Mouse (Mus musculus) bone marrow macrophage, adult 2 months (primary cell): ENCODE data around the gene Gm20388. TPM values are rescaled to one million over a fixed set of nuclear protein-coding genes. Genes with fewer than 3 reads are reported as not detected.

Source experiments
- H3K27ac ChIP-seq: 2 replicates; pipeline ENCODE4 v1.5.1; 2012; ENCODE audit warnings: low read depth, low read length; ENCODE audit not compliant: insufficient read depth
- H3K4me1 ChIP-seq: 2 replicates; pipeline ENCODE4 v1.6.1; 2012; ENCODE audit warnings: low read length; ENCODE audit not compliant: control insufficient read depth, insufficient read depth
- H3K4me3 ChIP-seq: 2 replicates; pipeline ENCODE4 v1.5.1; 2012; ENCODE audit warnings: mild to moderate bottlenecking, low read length, moderate library complexity; ENCODE audit not compliant: insufficient read depth
- CTCF ChIP-seq: IDR thresholded peaks from 2 replicates; pipeline ENCODE4 v1.5.1; 2012; ENCODE audit warnings: low read depth, mild to moderate bottlenecking, low read length, moderate library complexity
- POLR2A ChIP-seq: IDR thresholded peaks from 2 replicates; pipeline ENCODE4 v1.6.1; 2012; ENCODE audit warnings: mild to moderate bottlenecking, low read depth, low read length, borderline replicate concordance
- polyA plus RNA-seq: library from polyadenylated mRNA; stranded (reverse); fragments of >200 nt; gene quantifications from 2 replicates; pipeline ENCODE4 v1.2.4, GENCODE M21; 2012; ENCODE audit not compliant: missing spikeins, insufficient read depth, insufficient read length

Gm20388 gene
- polyA plus RNA-seq, 1 experiment = 32.7 TPM

DNA sequence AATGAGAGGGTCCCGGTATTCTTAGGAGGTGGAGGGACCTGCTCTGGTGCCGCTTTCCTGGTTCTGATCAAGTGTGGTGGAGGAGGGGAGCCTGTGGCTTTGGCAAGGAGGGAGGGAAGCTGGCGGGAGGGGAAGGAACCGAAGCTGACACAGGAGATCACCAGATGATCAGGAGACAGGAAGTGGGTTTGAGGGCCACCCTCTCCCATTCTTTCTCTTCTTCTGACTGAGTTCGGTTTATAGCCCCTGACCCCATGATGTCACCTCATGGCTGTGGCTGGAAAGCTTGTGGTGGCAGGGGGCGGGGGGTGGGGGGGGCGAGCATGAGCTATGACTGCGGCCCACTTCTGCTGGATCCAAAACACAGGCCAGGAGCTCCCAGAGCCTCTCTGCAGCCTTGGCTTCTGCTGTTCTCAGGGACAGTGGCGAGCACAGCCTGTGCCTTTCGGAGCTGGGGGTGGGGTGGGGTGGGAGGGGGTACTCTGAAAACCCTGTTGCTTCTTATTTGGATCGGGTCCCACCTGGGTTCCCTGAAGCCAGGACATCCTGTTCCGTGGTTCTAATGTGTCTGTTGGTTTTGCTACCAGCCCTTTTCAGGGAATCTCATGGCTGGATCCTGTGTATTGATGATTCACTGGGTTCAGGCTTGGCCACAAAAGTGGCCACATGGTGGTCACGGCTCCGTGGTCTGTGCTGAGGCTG is 2201.8 kb downstream of the Gm20388 start:
- Histone ChIP-seq H3K4me3 (peak overlapping the region; percentile 21), H3K27ac (peak overlapping the region; percentile 96)

GRCm38 (mm10) chr8:122114890-122115289 is 2204.2 kb downstream of the Gm20388 start:
- Histone ChIP-seq H3K27ac (no peak overlapping the region), H3K4me3 (no peak overlapping the region), H3K4me1 (peaks cover 39% of the 10 kb centered on the region)
- no peak for TF ChIP-seq CTCF
- no peak for TF ChIP-seq POLR2A

More for the DNA sequence above, 2201.8 kb downstream of the Gm20388 start:
- no peak for TF ChIP-seq POLR2A
- TF ChIP-seq CTCF = no peak
- peaks cover 35% of the 10 kb centered on the region for H3K4me1 ChIP-seq

DNA sequence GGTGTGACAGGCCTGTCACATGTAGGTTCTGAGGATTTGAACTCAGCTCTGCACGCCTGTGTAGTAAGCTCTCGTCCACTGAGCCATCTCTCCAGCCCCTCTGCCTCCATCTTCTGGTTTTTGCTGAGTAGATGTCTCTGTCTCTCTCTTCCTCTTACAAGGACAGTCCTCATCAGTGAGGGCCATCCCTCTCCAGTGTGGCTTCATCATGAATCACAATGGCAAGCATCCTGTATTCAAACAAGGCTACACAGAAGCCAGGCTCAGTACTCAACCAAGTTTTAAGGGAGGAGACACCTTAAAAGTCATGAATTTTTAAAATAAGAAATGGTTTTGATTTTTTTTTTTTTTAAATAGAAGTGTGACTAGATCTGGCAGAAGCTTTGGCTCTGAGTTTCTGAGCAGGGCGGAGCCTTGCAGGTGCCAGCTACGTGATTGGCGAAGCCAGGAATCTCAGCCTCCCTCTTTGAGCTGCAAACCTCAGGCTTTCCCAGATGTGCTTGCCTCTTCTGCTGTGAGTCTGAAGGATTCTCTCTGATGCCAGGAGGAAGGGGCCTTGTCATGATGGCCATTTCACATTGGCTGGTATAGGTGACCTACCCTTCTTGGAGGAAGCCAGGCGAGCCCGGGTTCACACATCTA is 2206.2 kb downstream of the Gm20388 start:
- Histone ChIP-seq H3K27ac (no peak overlapping the region), H3K4me3 (no peak overlapping the region), H3K4me1 (peaks cover 30% of the 10 kb centered on the region)
- TF ChIP-seq CTCF = no peak
- TF ChIP-seq POLR2A = no peak

DNA sequence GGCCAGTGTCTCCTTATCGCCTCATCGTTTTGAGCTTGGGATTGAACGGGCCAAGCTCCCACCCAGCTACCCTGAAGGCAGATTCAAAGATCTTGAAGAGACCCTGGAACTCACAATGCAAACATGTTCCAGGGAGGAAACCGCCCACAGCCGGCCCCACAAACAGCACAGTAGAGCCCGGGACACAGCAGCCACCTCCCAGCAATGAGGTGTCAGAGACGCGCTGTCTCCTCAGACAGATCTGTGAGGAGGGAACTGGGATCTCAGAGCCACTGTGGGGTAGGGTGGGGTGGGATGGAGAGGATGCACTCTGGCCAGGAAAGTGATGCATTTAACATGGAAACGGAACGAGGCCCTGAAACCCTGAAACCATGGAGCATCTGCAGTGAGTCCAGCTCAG is 2207.5 kb downstream of the Gm20388 start:
- Histone ChIP-seq H3K27ac (no peak overlapping the region), H3K4me1 (peaks cover 29% of the 10 kb centered on the region), H3K4me3 (no peak overlapping the region)
- TF ChIP-seq POLR2A (no peak), CTCF (no peak)

- peaks cover 28% of the 10 kb centered on the region for H3K4me1 ChIP-seq
- no peak overlapping the region for H3K27ac ChIP-seq
- no peak overlapping the region for H3K4me3 ChIP-seq
- no peak for TF ChIP-seq CTCF
- TF ChIP-seq POLR2A = no peak
These were observed 2207.9 kb downstream of the Gm20388 start for GRCm38 (mm10) chr8:122118536-122118935.

- TF ChIP-seq POLR2A = no peak
- TF ChIP-seq CTCF = no peak
These were observed 2213.7 kb downstream of the Gm20388 start for GRCm38 (mm10) chr8:122124326-122124725.

DNA sequence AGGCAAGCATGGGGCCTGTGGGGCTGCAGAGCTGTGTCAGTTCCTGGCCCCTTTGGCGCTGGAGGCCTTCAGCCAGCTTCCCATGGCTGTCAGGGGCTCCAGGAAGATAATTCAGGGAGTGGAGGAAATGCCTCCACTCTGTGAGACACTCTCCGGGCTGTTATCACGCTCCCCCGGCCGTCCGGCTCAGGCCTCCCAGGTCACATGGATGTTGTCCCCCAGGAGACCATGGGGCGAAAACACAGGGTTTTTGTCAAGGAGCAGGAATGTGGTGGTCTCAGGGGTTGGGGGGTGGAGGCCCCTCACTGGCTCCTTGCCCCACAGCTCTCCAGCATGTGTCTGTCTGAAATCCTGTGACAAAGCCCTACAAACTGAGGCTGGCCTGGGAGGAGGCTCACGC is 2216.0 kb downstream of the Gm20388 start:
- H3K4me1 ChIP-seq = peaks cover 10% of the 10 kb centered on the region
- no peak for TF ChIP-seq POLR2A
- no peak for TF ChIP-seq CTCF
- no peak overlapping the region for H3K27ac ChIP-seq
- no peak overlapping the region for H3K4me3 ChIP-seq

More at GRCm38 (mm10) chr8:122124326-122124725, 2213.7 kb downstream of the Gm20388 start:
- H3K27ac ChIP-seq = no peak overlapping the region
- peaks cover 18% of the 10 kb centered on the region for H3K4me1 ChIP-seq
- no peak overlapping the region for H3K4me3 ChIP-seq

DNA sequence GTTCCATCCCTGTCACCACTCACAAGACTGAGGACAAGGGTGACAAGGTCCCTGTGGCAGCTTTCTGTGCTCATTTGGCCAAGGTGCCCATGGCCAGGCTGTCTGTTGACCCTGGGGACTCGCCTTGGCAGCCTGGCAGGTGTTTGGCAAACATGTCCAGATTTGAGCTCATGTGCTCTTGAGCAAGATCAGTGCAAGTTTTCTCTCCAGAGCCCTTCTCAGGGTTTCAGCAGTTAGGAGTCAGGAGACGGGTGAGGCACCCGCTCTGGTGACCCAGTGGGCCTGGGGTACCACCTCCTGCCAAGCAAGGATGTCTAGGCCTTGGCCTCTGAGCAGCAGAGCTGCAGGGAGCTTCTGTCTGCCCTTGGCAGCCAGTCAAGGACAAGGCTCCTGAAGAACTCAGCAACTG is 2223.5 kb downstream of the Gm20388 start:
- no peak overlapping the region for H3K4me3 ChIP-seq
- TF ChIP-seq POLR2A (no peak), CTCF (no peak)
- H3K27ac ChIP-seq = no peak overlapping the region
- peaks cover 29% of the 10 kb centered on the region for H3K4me1 ChIP-seq

DNA sequence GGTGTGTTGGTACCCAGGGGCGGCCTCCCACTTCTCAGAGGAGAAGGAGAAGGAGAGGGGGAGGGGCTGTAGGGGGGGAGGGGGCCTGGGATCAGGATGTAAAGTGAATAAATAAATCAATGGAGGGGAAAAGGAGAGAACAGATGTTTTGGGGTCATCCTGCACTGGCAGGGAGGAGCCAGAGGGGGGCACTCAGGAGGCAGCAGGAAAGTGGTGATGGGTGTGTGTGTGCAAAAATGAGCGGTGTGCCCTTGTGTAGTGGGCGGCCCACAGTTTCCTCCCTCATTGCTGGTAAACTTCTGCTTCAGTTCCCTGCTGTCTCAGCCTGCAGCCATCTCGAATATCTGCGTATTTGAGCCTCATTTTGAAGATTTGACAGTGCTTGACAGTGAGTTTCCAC is 2224.9 kb downstream of the Gm20388 start:
- Histone ChIP-seq H3K4me1 (peaks cover 39% of the 10 kb centered on the region), H3K27ac (peak overlapping the region; percentile 62), H3K4me3 (no peak overlapping the region)
- TF ChIP-seq CTCF (peak; percentile 52; the same call in 1 of the 2 replicates), POLR2A (no peak)

GRCm38 (mm10) chr8:122139784-122140183 is 2229.1 kb downstream of the Gm20388 start:
- Histone ChIP-seq H3K4me1 (peaks cover 45% of the 10 kb centered on the region), H3K27ac (0 out of 2 replicates have a peak overlapping the region, but pooled peaks have one; percentile 18), H3K4me3 (peak overlapping the region; percentile 52)
- TF ChIP-seq CTCF (peak; percentile 76), POLR2A (no peak)

DNA sequence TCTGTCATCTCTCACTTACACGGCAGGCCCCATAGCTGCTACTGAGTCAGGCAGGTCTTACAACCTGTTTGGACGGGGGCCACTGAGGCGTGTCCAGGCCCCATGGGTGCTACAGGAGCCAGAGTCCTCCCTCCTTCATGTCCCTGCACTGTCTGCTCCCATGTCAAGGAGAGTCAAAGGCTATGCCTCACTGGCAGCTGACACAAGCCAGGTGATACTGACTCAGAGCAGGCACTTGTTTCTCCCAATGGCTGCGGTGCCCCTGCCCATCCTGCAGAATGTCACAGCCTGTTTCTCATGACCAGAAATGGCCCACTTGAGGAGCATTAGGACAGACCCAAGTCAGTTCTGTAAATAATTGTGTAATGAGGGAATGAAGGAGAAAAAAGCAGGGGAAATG is 2229.8 kb downstream of the Gm20388 start:
- TF ChIP-seq POLR2A (no peak), CTCF (no peak)
- no peak overlapping the region for H3K4me3 ChIP-seq
- H3K27ac ChIP-seq = no peak overlapping the region
- peaks cover 43% of the 10 kb centered on the region for H3K4me1 ChIP-seq
